Mouse (Mus musculus): ENCODE data around the gene Cables2. TPM values are rescaled to one million over a fixed set of nuclear protein-coding genes. Genes with fewer than 3 reads are reported as not detected.

The Cables2 gene
- total RNA-seq, 2 experiments from 2014 or later = 12.1 to 15.6 TPM

- no peak for DNase-seq (ENCODE audit: low spot score in 2 of 2)
These were observed 16.8 kb downstream of the Cables2 start for GRCm38 (mm10) chr2:180256296-180257000.

GRCm38 (mm10) chr2:180255701-180256100 is 17.6 kb downstream of the Cables2 start:
- DNase-seq (ENCODE audit: low spot score in 2 of 2) = no peak

GRCm38 (mm10) chr2:180254436-180255209 is 18.7 kb downstream of the Cables2 start:
- no peak for DNase-seq (ENCODE audit: low spot score in 2 of 2)

DNA sequence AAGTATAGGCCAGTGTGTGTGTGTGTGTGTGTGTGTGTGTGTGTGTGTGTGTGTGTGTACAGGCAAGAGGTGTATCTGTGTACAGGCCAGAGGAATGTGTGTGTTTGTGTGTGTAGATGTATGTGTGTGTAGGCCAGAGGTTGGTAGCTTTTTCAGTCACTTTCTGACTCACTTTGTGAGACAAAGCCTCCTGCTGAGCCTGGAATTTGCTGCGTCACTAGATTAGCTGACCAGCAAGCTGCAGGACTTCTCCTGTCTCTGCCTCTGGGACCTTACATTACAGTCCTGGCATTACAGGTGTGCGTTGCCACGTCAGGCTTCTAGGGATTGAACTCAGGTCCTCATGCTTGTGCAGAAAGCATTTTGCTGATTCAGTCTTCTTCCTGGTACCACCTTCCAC is 21.5 kb downstream of the Cables2 start:
- no peak for DNase-seq (ENCODE audit: low spot score in 2 of 2)

DNA sequence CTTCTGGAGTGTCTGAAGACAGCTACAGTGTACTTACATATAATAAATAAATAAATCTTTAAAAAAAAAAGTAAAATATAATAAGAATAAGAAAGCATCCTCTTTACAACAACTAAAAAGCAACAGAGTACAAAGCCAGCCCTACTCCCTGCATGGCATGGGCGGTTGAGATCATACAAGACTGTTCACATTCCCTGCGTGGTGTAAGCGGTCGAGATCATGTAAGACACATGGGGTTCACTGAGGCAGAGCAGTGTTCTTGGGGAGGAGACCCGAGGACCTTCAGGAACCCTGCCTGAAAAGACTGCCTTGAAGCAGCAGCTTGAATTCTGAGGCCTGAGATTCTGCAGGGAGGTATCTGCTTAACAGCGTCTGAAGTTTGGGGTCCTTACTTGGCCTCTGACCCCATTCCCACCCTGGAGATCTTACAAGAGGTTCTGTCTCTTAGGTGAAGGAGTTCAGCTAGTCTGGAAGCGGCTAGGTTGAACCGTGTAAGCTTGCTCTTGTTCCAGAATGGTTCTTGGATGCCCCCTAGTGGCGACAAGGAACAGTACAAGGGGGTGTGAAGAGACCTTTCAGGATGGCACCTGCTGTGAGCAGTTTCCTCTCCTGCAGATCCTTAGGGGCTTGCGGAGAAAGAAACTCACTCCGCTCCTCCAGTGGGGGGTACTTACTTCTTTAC is 22.2 kb downstream of the Cables2 start:
- peak; percentile 75 to 78 for DNase-seq (ENCODE audit: low spot score in 2 of 2)

DNA sequence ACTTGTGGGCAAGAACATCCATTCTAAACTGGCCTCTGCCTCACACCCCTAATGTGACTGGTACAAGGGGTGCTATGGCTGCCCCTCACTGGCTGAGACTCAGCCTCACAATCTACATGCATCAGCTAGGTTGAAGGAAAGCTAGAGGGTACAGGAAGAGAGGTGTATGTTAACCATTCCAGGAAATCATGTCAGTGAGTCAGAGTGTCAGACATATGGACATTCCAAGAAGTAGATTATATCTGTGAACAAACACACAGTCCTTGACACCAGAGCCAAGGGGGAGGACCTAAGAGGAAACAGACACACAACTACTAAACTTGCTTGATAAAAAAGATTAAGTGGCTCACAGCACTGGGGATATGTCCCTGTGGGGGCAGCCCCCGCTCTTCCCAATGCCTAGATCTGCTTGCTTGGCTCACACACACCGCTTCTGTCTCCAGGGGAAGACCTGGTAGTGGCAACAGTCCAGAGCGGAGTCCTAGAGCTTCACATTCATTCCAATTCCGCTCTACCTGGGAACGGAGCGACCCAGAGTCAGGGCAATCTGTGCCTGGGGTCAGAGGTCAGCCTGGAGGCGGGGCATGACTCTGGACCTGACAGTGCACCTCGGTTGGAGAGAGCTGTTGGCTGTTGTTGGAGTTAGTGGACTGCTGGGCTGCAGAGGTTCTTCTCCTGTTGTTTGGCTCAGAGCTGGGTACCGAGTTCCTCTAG is 24.2 kb downstream of the Cables2 start:
- DNase-seq (ENCODE audit: low spot score in 2 of 2) = no peak

DNA sequence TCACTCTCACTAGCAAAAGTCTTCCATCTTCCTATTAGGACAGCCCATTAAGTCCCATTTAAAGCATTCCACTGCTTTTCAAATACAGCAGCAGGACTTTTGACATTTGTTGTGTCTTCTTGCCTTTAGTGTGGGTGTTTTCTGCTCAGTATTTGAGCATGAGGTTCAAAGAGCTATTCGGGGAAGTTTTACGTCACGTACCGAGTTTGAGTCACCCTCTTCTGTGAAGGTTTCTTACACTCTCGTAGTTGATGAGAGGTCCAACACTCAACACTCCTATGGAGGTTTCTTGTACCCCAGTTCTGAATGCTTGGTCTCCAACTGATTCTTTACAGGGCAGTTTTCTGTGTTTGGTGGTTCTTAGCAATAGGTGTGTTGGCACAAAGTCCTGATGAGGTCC is 25.4 kb downstream of the Cables2 start:
- no peak for DNase-seq (ENCODE audit: low spot score in 2 of 2)

DNA sequence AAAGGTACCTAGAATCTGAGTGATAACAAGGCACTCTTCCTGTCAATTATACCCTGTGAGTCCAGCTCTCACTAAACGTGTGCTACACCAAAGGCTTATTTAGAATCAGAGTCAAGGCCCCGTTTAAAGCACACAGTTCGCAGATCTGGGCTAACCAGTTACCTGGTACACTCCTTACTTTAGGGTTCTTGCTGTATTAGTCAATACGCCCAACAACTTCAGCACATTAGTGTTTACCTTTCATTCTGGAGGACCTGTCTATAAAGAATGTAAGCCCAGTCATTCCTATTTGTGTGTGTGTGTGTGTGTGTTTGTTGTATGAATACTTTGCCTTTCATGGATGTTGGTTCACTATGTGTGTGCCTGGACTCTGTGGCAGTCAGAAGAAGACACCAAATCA is 30.2 kb downstream of the Cables2 start:
- no peak for DNase-seq (ENCODE audit: low spot score in 2 of 2)

DNA sequence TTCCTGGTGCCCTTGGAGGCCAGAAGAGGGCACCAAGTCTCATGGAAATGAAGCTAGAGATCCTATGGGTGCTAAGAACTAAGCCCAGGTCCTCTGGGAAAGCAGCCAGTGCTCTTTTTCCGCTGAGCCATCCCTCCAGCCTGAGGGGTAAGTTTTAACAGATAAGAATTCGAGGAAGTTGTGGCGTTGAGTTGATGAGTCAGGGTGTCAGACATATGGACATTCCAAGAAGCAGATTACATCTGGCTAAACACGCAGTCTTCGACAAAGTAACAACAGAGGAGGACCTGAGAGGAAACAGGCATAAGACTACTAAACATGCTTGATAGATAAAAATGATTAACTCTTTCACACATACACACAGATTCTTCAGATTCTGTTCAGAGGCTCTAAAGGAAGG is 34.7 kb downstream of the Cables2 start:
- no peak for DNase-seq (ENCODE audit: low spot score in 2 of 2)

- DNase-seq (ENCODE audit: low spot score in 2 of 2) = no peak
These were observed 35.5 kb downstream of the Cables2 start for GRCm38 (mm10) chr2:180237601-180238345.

DNA sequence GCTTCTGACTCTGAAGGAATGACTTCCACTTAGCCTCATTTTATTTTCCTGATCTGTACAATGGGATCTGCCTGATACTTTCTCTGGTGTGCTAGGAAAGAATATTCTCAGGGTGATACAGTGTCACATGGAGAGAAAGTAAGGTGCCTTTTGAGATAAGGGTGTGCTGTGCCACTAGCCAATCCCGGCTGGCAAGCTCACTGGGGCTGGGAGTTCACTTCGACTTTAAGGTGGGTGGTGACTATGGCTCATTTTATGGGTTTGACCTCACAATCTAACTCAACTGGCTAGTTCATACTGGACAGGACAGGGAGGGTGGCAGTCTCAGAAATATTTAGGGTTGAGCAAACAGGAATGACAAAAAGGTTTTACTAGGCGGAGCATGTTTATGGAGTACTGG is 36.4 kb downstream of the Cables2 start:
- no peak for DNase-seq (ENCODE audit: low spot score in 2 of 2)

GRCm38 (mm10) chr2:180236500-180236899 is 36.8 kb downstream of the Cables2 start:
- no peak for DNase-seq (ENCODE audit: low spot score in 2 of 2)

DNA sequence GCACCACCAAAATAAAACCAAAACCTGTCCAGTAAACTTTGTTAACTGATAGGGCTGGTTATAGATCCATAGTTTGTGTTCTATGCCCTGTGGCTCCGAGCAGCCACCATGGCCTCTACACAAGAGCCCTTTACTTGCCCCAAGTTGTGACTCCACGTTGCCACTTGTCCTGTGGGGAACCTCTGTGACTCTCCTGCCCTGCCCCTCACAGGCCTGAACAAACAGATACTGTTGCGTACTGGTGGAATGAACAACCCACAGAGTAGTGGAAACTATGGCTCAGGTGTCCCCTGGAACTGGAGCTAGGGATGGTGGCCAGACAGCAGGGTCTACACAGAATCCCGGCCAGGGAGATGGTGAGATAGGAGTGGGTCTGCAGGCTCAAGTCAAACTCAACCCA is 37.5 kb downstream of the Cables2 start:
- DNase-seq (ENCODE audit: low spot score in 2 of 2) = no peak

DNA sequence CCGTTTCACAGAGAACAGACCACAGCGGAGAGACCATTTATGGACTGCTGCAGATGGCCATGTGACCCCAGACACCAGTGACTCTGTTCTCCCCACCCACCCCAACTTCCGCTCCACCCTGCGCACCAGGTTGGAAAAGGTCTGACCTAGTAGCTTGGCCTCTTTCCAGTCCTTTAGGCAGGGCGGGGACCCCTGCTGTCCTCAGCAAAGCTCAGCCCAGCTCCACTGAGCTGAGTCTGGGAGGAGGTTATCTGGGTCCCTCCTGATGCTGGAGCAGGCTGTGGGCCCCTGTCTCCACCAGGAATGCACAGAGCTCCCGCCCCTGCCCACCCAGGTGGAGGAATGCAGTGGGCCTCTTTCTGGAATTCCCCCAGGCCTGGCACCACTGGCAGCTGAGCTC is 38.3 kb downstream of the Cables2 start:
- DNase-seq (ENCODE audit: low spot score in 2 of 2) = no peak

DNA sequence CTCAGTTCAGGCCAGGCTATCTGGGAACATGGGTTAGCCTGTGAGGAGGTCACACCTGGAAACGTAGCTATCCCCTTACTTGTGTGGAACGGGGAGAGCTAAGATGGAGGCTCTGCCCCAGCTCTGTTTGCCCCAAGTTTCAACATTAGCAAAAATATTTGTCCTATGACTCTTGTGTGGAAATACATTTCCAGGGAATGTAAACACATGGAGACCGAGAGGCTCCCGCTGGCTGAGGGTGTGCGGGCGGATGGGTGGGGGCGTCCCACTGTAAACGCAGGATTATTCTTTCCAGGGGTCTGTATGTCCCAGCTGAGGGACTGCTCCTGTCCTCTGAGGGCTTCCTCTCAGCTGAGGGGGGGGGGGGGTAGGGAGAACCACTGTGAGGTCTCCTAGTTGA is 38.9 kb downstream of the Cables2 start:
- DNase-seq (ENCODE audit: low spot score in 2 of 2) = no peak

GRCm38 (mm10) chr2:180233101-180233904 is 40.0 kb downstream of the Cables2 start:
- DNase-seq (ENCODE audit: low spot score in 2 of 2) = no peak

GRCm38 (mm10) chr2:180230482-180230881 is 42.8 kb downstream of the Cables2 start:
- DNase-seq (ENCODE audit: low spot score in 2 of 2) = no peak

DNA sequence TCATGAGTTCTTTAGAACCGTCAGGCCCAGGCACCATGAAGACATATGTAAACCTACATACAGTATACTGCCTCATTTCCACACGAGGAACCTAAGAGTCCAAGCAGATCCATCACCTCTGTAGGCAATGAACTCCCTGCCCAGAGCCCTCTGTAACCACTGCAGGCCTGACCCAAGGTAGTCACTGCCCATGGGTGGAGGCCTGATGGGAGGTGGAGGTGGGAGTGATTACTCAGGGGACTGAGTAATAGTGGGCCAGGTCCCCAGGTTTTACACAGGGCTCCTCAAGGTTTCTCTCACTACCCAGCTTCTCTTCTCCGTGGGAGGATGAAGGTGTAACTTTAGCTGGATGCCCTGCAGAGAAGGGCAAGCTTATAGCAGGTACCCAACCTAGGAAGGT is 44.2 kb downstream of the Cables2 start:
- DNase-seq (ENCODE audit: low spot score in 2 of 2) = no peak

- peak in 1 of 2 experiments; percentile 62 for DNase-seq (ENCODE audit: low spot score in 2 of 2)
These were observed 44.7 kb downstream of the Cables2 start for GRCm38 (mm10) chr2:180228592-180228991.

DNA sequence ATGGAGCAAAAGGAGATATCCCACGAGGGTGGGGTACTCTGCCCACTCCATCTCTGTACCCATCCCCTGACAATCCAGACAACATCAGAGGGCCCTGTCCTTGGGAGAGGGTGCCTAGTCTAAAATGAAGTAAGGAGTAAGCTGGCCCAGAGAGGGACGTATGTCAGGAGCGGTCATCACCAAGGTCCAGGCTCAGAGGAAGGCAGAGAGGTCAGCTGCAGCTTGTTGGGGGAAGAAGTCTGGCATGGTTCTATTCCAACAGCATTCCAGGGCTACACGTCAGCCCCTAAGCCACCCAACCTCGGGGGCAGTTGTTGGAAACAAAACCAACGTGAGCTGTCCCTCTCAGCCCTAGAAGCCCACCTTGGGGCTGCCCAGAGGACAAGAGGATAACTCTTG is 45.2 kb downstream of the Cables2 start:
- peak in 1 of 2 experiments; percentile 26 for DNase-seq (ENCODE audit: low spot score in 2 of 2)
